Mouse (Mus musculus): ENCODE results near the gene Gm10645. TPM values are rescaled to one million over a fixed set of nuclear protein-coding genes. Genes with fewer than 3 reads are reported as not detected.

The Gm10645 gene
- total and polyA plus RNA-seq, 3 experiments = not detected

DNA sequence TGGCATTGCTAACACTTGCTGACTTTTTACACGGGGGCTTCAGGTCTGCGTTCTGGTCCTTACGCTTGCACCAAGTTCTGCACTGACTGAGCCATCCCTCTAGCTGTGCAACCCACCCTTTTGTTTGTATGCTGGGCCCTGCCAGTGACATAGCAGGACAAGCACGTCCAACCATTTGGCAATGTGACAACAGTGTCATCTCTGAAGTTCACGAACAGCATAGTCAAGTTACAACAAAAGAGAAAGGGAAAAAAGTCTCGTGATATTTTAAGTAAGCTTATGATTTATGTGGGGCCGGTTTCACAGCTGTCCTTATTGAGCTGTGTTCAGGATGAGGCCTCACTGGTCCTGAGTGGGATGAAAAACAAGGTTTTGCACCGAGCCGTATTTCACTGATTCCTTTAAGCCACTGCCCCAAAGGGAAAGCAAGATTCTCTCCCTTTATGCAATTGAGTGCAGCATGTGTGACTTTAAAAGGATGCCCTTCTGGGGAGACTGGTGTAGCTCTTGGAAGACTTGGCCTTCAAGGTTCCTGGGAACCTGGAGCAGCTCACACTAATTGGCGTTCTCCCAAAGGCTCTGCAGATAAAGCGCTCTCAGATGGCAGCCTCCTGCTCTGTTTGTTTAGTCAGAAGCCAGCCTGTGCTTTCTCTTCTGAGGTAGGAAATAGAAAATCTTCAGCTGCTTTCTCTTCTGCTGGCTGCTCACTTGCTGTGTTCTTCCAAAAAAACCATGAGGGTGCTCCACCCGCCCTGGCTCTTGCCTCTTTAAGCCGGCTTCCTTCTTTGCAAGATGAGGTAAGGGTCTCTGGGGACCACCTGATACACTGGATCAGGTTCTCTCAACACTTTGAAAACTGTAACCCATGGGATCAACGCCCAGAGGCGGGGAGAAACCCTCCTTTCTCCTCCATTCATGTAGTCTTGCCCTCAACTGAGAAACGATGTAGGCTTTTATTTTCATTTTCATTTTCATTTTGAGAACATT is 34.5 kb upstream of the Gm10645 start:
- Histone ChIP-seq H3K79me2 (ENCODE audit: control insufficient read depth, insufficient read depth, low read length, poor library complexity) (no peaks in the 10 kb centered on the region), H3K27ac (ENCODE audit: control insufficient read depth, low read depth, low read length) (no peak overlapping the region), H3K4me3 (ENCODE audit: control insufficient read depth in 1 of 2, insufficient read depth in 1 of 2, low read depth in 2 of 2, low read length in 2 of 2) (no peak overlapping the region), H3K27me3 (ENCODE audit: control insufficient read depth in 1 of 2, insufficient read depth in 2 of 2, low read length in 2 of 2) (no peaks in the 10 kb centered on the region; a peak in 1 of 4 replicates), H3K9ac (ENCODE audit: control insufficient read depth, low read depth, low read length, poor library complexity, severe bottlenecking) (no peak overlapping the region), H3K36me3 (ENCODE audit: control insufficient read depth in 1 of 2, insufficient read depth in 2 of 2, low read length in 2 of 2) (no peaks in the 10 kb centered on the region), H3K9me3 (replicated peaks; ENCODE audit: insufficient read depth, low read length) (no peaks in the 10 kb centered on the region), H3K4me1 (ENCODE audit: control insufficient read depth in 1 of 2, insufficient read depth in 2 of 2, low read length in 2 of 2) (no peaks in the 10 kb centered on the region)
- TF ChIP-seq NELFE (IDR thresholded peaks at IDR 0.05; ENCODE audit: low read depth, low read length) = no peak
- no peak for TF ChIP-seq KAT2A (conservative IDR thresholded peaks at IDR 0.05; ENCODE audit: low read depth, low read length)
- no peak for TF ChIP-seq TCF12 (IDR thresholded peaks at IDR 0.05; ENCODE audit: low read depth, low read length)
- TF ChIP-seq ETS1 (IDR thresholded peaks at IDR 0.05; ENCODE audit: low read depth, low read length) = no peak
- TF ChIP-seq CHD2 (IDR thresholded peaks at IDR 0.05; ENCODE audit: low read length) = no peak
- TF ChIP-seq USF2 (IDR thresholded peaks at IDR 0.05; ENCODE audit: borderline replicate concordance in 1 of 2, insufficient read depth in 1 of 2, low read depth in 1 of 2, low read length in 2 of 2) = no peak
- no peak for TF ChIP-seq MXI1 (IDR thresholded peaks at IDR 0.05; ENCODE audit: low read depth, low read length)
- peak; percentile 8 for DNase-seq (ENCODE audit: low read depth, low spot score)

DNA sequence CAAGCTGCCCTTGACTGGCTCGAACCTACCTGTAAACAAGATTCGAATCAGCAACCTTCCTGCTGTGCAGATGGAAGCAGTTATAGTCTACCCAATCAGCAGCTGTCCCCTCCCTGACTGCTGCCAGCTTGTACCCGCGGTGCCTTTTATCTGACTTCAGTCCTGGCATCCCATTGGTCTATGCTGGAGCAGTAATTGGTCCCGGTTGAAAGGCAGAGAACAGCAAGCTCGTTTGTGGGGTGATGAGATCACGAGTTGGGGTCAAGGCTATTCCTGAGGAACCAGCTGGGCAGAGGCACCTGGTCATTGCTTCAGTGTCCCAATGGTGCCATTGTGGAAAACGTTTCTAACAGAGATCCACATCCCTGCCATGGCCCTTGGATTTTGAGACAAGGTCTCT is 33.7 kb upstream of the Gm10645 start:
- TF ChIP-seq NELFE (IDR thresholded peaks at IDR 0.05; ENCODE audit: low read depth, low read length) = no peak
- no peak for TF ChIP-seq POLR2A (IDR thresholded peaks at IDR 0.05; ENCODE audit: control insufficient read depth in 1 of 2, insufficient read depth in 1 of 2, low read depth in 1 of 2, low read length in 2 of 2, poor library complexity in 1 of 2)
- no peak for TF ChIP-seq TAL1 (IDR thresholded peaks at IDR 0.05; ENCODE audit: low read length)
- no peak for TF ChIP-seq USF1 (IDR thresholded peaks at IDR 0.05; ENCODE audit: low read depth, low read length)
- TF ChIP-seq MXI1 (IDR thresholded peaks at IDR 0.05; ENCODE audit: low read depth, low read length) = no peak
- TF ChIP-seq MAX (IDR thresholded peaks at IDR 0.05; ENCODE audit: low read length) = no peak
- no peak for TF ChIP-seq USF2 (IDR thresholded peaks at IDR 0.05; ENCODE audit: borderline replicate concordance in 1 of 2, insufficient read depth in 1 of 2, low read depth in 1 of 2, low read length in 2 of 2)
- TF ChIP-seq E2F4 (IDR thresholded peaks at IDR 0.05; ENCODE audit: borderline replicate concordance, low read depth, low read length) = no peak
- H3K27me3 ChIP-seq (ENCODE audit: control insufficient read depth in 1 of 2, insufficient read depth in 2 of 2, low read length in 2 of 2) = no peaks in the 10 kb centered on the region; a peak in 1 of 4 replicates
- H3K36me3 ChIP-seq (ENCODE audit: control insufficient read depth in 1 of 2, insufficient read depth in 2 of 2, low read length in 2 of 2) = no peaks in the 10 kb centered on the region
- no peak for DNase-seq (ENCODE audit: low read depth, low spot score)
- no peaks in the 10 kb centered on the region for H3K79me2 ChIP-seq (ENCODE audit: control insufficient read depth, insufficient read depth, low read length, poor library complexity)
- no peak overlapping the region for H3K9ac ChIP-seq (ENCODE audit: control insufficient read depth, low read depth, low read length, poor library complexity, severe bottlenecking)
- no peaks in the 10 kb centered on the region for H3K4me1 ChIP-seq (ENCODE audit: control insufficient read depth in 1 of 2, insufficient read depth in 2 of 2, low read length in 2 of 2)
- no peak overlapping the region for H3K27ac ChIP-seq (ENCODE audit: control insufficient read depth, low read depth, low read length)
- H3K4me3 ChIP-seq (ENCODE audit: control insufficient read depth in 1 of 2, insufficient read depth in 1 of 2, low read depth in 2 of 2, low read length in 2 of 2) = no peak overlapping the region
- H3K9me3 ChIP-seq (replicated peaks; ENCODE audit: insufficient read depth, low read length) = no peaks in the 10 kb centered on the region

DNA sequence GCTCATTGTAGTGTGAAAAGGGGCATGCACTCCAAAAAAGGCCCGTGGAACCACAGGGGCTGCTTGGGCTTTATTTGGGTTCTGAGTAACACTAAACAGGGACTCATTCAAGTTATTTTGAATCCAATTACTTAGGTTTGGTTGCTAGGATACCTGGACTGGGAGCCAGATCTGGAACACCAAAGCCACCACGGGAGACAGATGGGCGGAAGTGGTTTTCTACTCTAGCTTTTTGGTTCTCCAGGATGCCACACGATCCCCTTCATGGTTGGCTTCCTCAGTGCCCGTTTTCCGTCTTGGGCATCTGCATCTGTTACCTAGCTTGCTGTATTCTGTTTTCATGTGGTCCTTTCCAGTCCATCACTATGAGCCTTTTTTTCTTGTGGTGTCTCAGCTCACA is 30.1 kb upstream of the Gm10645 start:
- Histone ChIP-seq H3K36me3 (ENCODE audit: control insufficient read depth in 1 of 2, insufficient read depth in 2 of 2, low read length in 2 of 2) (no peaks in the 10 kb centered on the region), H3K4me1 (ENCODE audit: control insufficient read depth in 1 of 2, insufficient read depth in 2 of 2, low read length in 2 of 2) (no peaks in the 10 kb centered on the region), H3K9ac (ENCODE audit: control insufficient read depth, low read depth, low read length, poor library complexity, severe bottlenecking) (no peak overlapping the region), H3K27ac (ENCODE audit: control insufficient read depth, low read depth, low read length) (no peak overlapping the region), H3K27me3 (ENCODE audit: control insufficient read depth in 1 of 2, insufficient read depth in 2 of 2, low read length in 2 of 2) (no peaks in the 10 kb centered on the region; a peak in 2 of 4 replicates), H3K9me3 (replicated peaks; ENCODE audit: insufficient read depth, low read length) (no peaks in the 10 kb centered on the region), H3K79me2 (ENCODE audit: control insufficient read depth, insufficient read depth, low read length, poor library complexity) (no peaks in the 10 kb centered on the region), H3K4me3 (ENCODE audit: control insufficient read depth in 1 of 2, insufficient read depth in 1 of 2, low read depth in 2 of 2, low read length in 2 of 2) (no peak overlapping the region)
- no peak for DNase-seq (ENCODE audit: low read depth, low spot score)
- TF ChIP-seq RCOR1 (IDR thresholded peaks at IDR 0.05; ENCODE audit: low read depth, low read length) (no peak), KAT2A (conservative IDR thresholded peaks at IDR 0.05; ENCODE audit: low read depth, low read length) (no peak), POLR2A (IDR thresholded peaks at IDR 0.05; ENCODE audit: control insufficient read depth in 1 of 2, insufficient read depth in 1 of 2, low read depth in 1 of 2, low read length in 2 of 2, poor library complexity in 1 of 2) (no peak), TBP (IDR thresholded peaks at IDR 0.05; ENCODE audit: low read depth, low read length) (no peak), ELF1 (IDR thresholded peaks at IDR 0.05; ENCODE audit: low read depth, low read length) (no peak), SIN3A (IDR thresholded peaks at IDR 0.05; ENCODE audit: low read length) (no peak), POLR2AphosphoS5 (IDR thresholded peaks at IDR 0.05; ENCODE audit: borderline replicate concordance, low read depth, low read length) (no peak), UBTF (IDR thresholded peaks at IDR 0.05; ENCODE audit: borderline replicate concordance, insufficient read depth, low read depth, low read length) (no peak), TCF12 (IDR thresholded peaks at IDR 0.05; ENCODE audit: low read depth, low read length) (no peak), GATA1 (IDR thresholded peaks at IDR 0.05; ENCODE audit: low read depth, low read length) (no peak), ZMIZ1 (IDR thresholded peaks at IDR 0.05; ENCODE audit: low read depth, low read length) (no peak), MEF2A (IDR thresholded peaks at IDR 0.05; ENCODE audit: extremely low read depth, insufficient replicate concordance, low read depth, low read length, poor library complexity, severe bottlenecking) (no peak), MAFK (IDR thresholded peaks at IDR 0.05; ENCODE audit: borderline replicate concordance, low read depth, low read length) (no peak), RAD21 (IDR thresholded peaks at IDR 0.05; ENCODE audit: low read depth, low read length) (no peak)
